Mouse (Mus musculus): ENCODE results near the gene Slc1a1. TPM values are rescaled to one million over a fixed set of nuclear protein-coding genes. Genes with fewer than 3 reads are reported as not detected.

Slc1a1 gene
- total and polyA plus RNA-seq, 2 experiments: not detected

- H3K36me3 ChIP-seq (ENCODE audit: control insufficient read depth, insufficient read depth, low read length): no peaks in the 10 kb centered on the region
- H3K4me1 ChIP-seq (ENCODE audit: control insufficient read depth, insufficient read depth, low read length): peaks cover 3% of the 10 kb centered on the region; the same call in 1 of the 2 replicates
- H3K79me2 ChIP-seq (ENCODE audit: control insufficient read depth, insufficient read depth, low read length): no peaks in the 10 kb centered on the region
- H3K9ac ChIP-seq (ENCODE audit: low read depth, low read length): no peak overlapping the region
- H3K27me3 ChIP-seq (ENCODE audit: control insufficient read depth, insufficient read depth, low read length): peaks cover 7% of the 10 kb centered on the region
- no peak for TF ChIP-seq CTCF (IDR thresholded peaks at IDR 0.05; ENCODE audit: low read depth, low read length)
- no peak for TF ChIP-seq POLR2A (IDR thresholded peaks at IDR 0.05; ENCODE audit: extremely low read depth, insufficient read depth, low read length)
- DNase-seq (ENCODE audit: extremely low read depth, low read depth, low spot score): no peak
- 71% methylated on average over 2 of the region's 2 CpGs for WGBS
- no peak overlapping the region for H3K27ac ChIP-seq (replicated peaks; ENCODE audit: insufficient read depth, low read depth, low read length)
- no peak overlapping the region for H3K4me3 ChIP-seq (ENCODE audit: insufficient read depth, low read depth, low read length)
Measured at GRCm38 (mm10) chr19:28838796-28839195, 3.9 kb downstream of the Slc1a1 start.

GRCm38 (mm10) chr19:28844946-28845710, 10.3 kb downstream of the Slc1a1 start:
- Histone ChIP-seq H3K79me2 (ENCODE audit: control insufficient read depth, insufficient read depth, low read length) (no peaks in the 10 kb centered on the region), H3K4me3 (ENCODE audit: insufficient read depth, low read depth, low read length) (no peak overlapping the region), H3K27ac (replicated peaks; ENCODE audit: insufficient read depth, low read depth, low read length) (no peak overlapping the region), H3K27me3 (ENCODE audit: control insufficient read depth, insufficient read depth, low read length) (no peaks in the 10 kb centered on the region), H3K36me3 (ENCODE audit: control insufficient read depth, insufficient read depth, low read length) (no peaks in the 10 kb centered on the region), H3K9ac (ENCODE audit: low read depth, low read length) (no peak overlapping the region), H3K4me1 (ENCODE audit: control insufficient read depth, insufficient read depth, low read length) (no peaks in the 10 kb centered on the region)
- WGBS: 73% methylated on average over 8 of the region's 8 CpGs
- no peak for DNase-seq (ENCODE audit: extremely low read depth, low read depth, low spot score)
- TF ChIP-seq CTCF (IDR thresholded peaks at IDR 0.05; ENCODE audit: low read depth, low read length) (no peak), POLR2A (IDR thresholded peaks at IDR 0.05; ENCODE audit: extremely low read depth, insufficient read depth, low read length) (no peak)

- no peak overlapping the region for H3K9ac ChIP-seq (ENCODE audit: low read depth, low read length)
- no peaks in the 10 kb centered on the region for H3K27me3 ChIP-seq (ENCODE audit: control insufficient read depth, insufficient read depth, low read length)
- H3K27ac ChIP-seq (replicated peaks; ENCODE audit: insufficient read depth, low read depth, low read length): no peak overlapping the region
- H3K79me2 ChIP-seq (ENCODE audit: control insufficient read depth, insufficient read depth, low read length): no peaks in the 10 kb centered on the region
- no peak for TF ChIP-seq POLR2A (IDR thresholded peaks at IDR 0.05; ENCODE audit: extremely low read depth, insufficient read depth, low read length)
- TF ChIP-seq CTCF (IDR thresholded peaks at IDR 0.05; ENCODE audit: low read depth, low read length): no peak
- H3K4me3 ChIP-seq (ENCODE audit: insufficient read depth, low read depth, low read length): no peak overlapping the region
- 62% methylated on average over 3 of the region's 3 CpGs for WGBS
- DNase-seq (ENCODE audit: extremely low read depth, low read depth, low spot score): no peak
- H3K36me3 ChIP-seq (ENCODE audit: control insufficient read depth, insufficient read depth, low read length): no peaks in the 10 kb centered on the region
- H3K4me1 ChIP-seq (ENCODE audit: control insufficient read depth, insufficient read depth, low read length): no peaks in the 10 kb centered on the region
Measured at GRCm38 (mm10) chr19:28850510-28850909, 15.7 kb downstream of the Slc1a1 start.

- WGBS: 89% methylated on average over 3 of the region's 3 CpGs
- TF ChIP-seq POLR2A (IDR thresholded peaks at IDR 0.05; ENCODE audit: extremely low read depth, insufficient read depth, low read length): no peak
- no peak for TF ChIP-seq CTCF (IDR thresholded peaks at IDR 0.05; ENCODE audit: low read depth, low read length)
- H3K4me3 ChIP-seq (ENCODE audit: insufficient read depth, low read depth, low read length): no peak overlapping the region
Measured at GRCm38 (mm10) chr19:28852001-28852400, 17.2 kb downstream of the Slc1a1 start.

GRCm38 (mm10) chr19:28854831-28855230, 20.0 kb downstream of the Slc1a1 start:
- Histone ChIP-seq H3K4me1 (ENCODE audit: control insufficient read depth, insufficient read depth, low read length) (no peaks in the 10 kb centered on the region), H3K27me3 (ENCODE audit: control insufficient read depth, insufficient read depth, low read length) (no peaks in the 10 kb centered on the region), H3K27ac (replicated peaks; ENCODE audit: insufficient read depth, low read depth, low read length) (no peak overlapping the region), H3K36me3 (ENCODE audit: control insufficient read depth, insufficient read depth, low read length) (no peaks in the 10 kb centered on the region), H3K9ac (ENCODE audit: low read depth, low read length) (no peak overlapping the region), H3K4me3 (ENCODE audit: insufficient read depth, low read depth, low read length) (no peak overlapping the region), H3K79me2 (ENCODE audit: control insufficient read depth, insufficient read depth, low read length) (no peaks in the 10 kb centered on the region)
- WGBS: 69% methylated on average over 1 of the region's 1 CpGs
- TF ChIP-seq CTCF (IDR thresholded peaks at IDR 0.05; ENCODE audit: low read depth, low read length) (no peak), POLR2A (IDR thresholded peaks at IDR 0.05; ENCODE audit: extremely low read depth, insufficient read depth, low read length) (no peak)
- DNase-seq (ENCODE audit: extremely low read depth, low read depth, low spot score): no peak

More at GRCm38 (mm10) chr19:28852001-28852400, 17.2 kb downstream of the Slc1a1 start:
- Histone ChIP-seq H3K36me3 (ENCODE audit: control insufficient read depth, insufficient read depth, low read length) (no peaks in the 10 kb centered on the region), H3K9ac (ENCODE audit: low read depth, low read length) (no peak overlapping the region), H3K27ac (replicated peaks; ENCODE audit: insufficient read depth, low read depth, low read length) (no peak overlapping the region), H3K4me1 (ENCODE audit: control insufficient read depth, insufficient read depth, low read length) (no peaks in the 10 kb centered on the region), H3K79me2 (ENCODE audit: control insufficient read depth, insufficient read depth, low read length) (no peaks in the 10 kb centered on the region), H3K27me3 (ENCODE audit: control insufficient read depth, insufficient read depth, low read length) (no peaks in the 10 kb centered on the region)
- no peak for DNase-seq (ENCODE audit: extremely low read depth, low read depth, low spot score)

GRCm38 (mm10) chr19:28860246-28860645, 25.4 kb downstream of the Slc1a1 start:
- 91% methylated on average over 2 of the region's 2 CpGs for WGBS
- H3K27me3 ChIP-seq (ENCODE audit: control insufficient read depth, insufficient read depth, low read length): no peaks in the 10 kb centered on the region
- no peak overlapping the region for H3K27ac ChIP-seq (replicated peaks; ENCODE audit: insufficient read depth, low read depth, low read length)
- DNase-seq (ENCODE audit: extremely low read depth, low read depth, low spot score): no peak
- no peak for TF ChIP-seq POLR2A (IDR thresholded peaks at IDR 0.05; ENCODE audit: extremely low read depth, insufficient read depth, low read length)
- no peak for TF ChIP-seq CTCF (IDR thresholded peaks at IDR 0.05; ENCODE audit: low read depth, low read length)
- H3K4me3 ChIP-seq (ENCODE audit: insufficient read depth, low read depth, low read length): no peak overlapping the region
- H3K9ac ChIP-seq (ENCODE audit: low read depth, low read length): no peak overlapping the region
- H3K4me1 ChIP-seq (ENCODE audit: control insufficient read depth, insufficient read depth, low read length): no peaks in the 10 kb centered on the region
- H3K36me3 ChIP-seq (ENCODE audit: control insufficient read depth, insufficient read depth, low read length): no peaks in the 10 kb centered on the region
- no peaks in the 10 kb centered on the region for H3K79me2 ChIP-seq (ENCODE audit: control insufficient read depth, insufficient read depth, low read length)
